Comparison of ENCODE assay signal across 8 mouse cellular contexts in the genomic region with DNA sequence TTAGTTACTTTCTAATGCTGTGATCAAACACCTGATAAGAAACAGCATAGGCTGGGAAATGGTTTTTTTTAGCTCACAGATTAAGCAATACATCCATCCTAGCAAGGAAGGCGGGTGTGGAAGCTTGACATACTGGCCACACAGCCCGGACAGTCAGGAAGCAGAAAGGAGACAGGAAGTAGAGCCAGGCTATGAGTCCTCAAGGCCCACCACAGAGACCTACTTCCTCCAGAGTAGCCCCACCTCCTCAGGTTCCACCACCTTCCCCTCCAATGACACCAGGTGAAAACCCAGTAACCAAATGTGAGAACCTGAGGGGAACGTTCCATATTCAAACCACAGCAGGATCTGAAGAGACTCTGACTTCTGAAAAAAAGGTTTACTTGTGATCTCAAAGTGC. TPM values are rescaled to one million over a fixed set of nuclear protein-coding genes. Genes with fewer than 3 reads are reported as not detected.
DNase-seq lines count a peak whose midpoint lies in the region; ATAC-seq lines count a peak whose summit lies in the region.
"Had no signal": no experiment of that assay in that cellular context is flagged by ENCODE, and none has a peak within 500 bp of the region (broad histone marks: within the 10 kb centered on the region; RNA-seq: fewer than 3 reads in every experiment).

No protein-coding gene starts in this region.

- WGBS in kidney, embryonic 15.5 days = 77% methylated on average over 3 of the region's 3 CpGs

- no peak for DNase-seq in kidney, adult 11 months
- DNase-seq in CD4-positive, CD25-positive, alpha-beta regulatory T cell, adult 2 months (ENCODE audit: low read depth, low spot score) = peak; percentile 64
- peak; percentile 57 to 74 for DNase-seq in natural killer cell, adult 2 months (ENCODE audit: low spot score in 2 of 2)
- no peak for DNase-seq in layer of hippocampus, postnatal 36 days
- no peak for DNase-seq in urinary bladder, postnatal 4 days (ENCODE audit: low spot score in 2 of 2)

- H3K36me3 ChIP-seq in kidney, embryonic 15.5 days = no peaks in the 10 kb centered on the region
- H3K36me3 ChIP-seq: midbrain, embryonic 12.5 days had no signal

- no peak overlapping the region for H3K4me3 ChIP-seq in kidney, embryonic 15.5 days (replicated peaks)
- H3K4me3 ChIP-seq: midbrain, embryonic 12.5 days had no signal

- H3K9me3 ChIP-seq in kidney, embryonic 15.5 days (replicated peaks) = no peaks in the 10 kb centered on the region
- H3K9me3 ChIP-seq: midbrain, embryonic 12.5 days had no signal

- H3K4me1 ChIP-seq in kidney, embryonic 15.5 days = peaks cover 35% of the 10 kb centered on the region

- no peaks in the 10 kb centered on the region for H3K27me3 ChIP-seq in kidney, embryonic 15.5 days
- H3K27me3 ChIP-seq: midbrain, embryonic 12.5 days had no signal

- no peak overlapping the region for H3K9ac ChIP-seq in kidney, embryonic 15.5 days
- H3K9ac ChIP-seq: midbrain, embryonic 12.5 days had no signal

- H3K27ac ChIP-seq in kidney, embryonic 15.5 days = peak overlapping the region; percentile 74; the same call in 1 of the 2 replicates
- H3K27ac ChIP-seq: midbrain, embryonic 12.5 days had no signal

- H3K4me2 ChIP-seq in kidney, embryonic 15.5 days = no peak overlapping the region
- H3K4me2 ChIP-seq: midbrain, embryonic 12.5 days had no signal

- ATAC-seq in kidney, embryonic 15.5 days (replicated peaks; ENCODE audit: low FRiP score) = no peak
- ATAC-seq in activated CD4-positive, CD25-positive, alpha-beta regulatory T cell, adult 4 months = peak; percentile 91

RNA-seq across cellular contexts. Expression of a gene that starts 53.6 kb away (rescaled TPM):
- 2.3 and 2.5 TPM in 2 replicates for polyA plus RNA-seq in kidney, embryonic 15.5 days (2015; fragmentation: Nextera tagmentation; extraction: Ambion mirVana)
- 1 to 10 TPM; 1.6 to 2.7 TPM for polyA plus RNA-seq in activated CD4-positive, CD25-positive, alpha-beta regulatory T cell, adult 4 months (2017; shearing (Covaris generic))
- 100 to 1,000 TPM in 1 of 2 experiments, 10 to 100 TPM in 1; 98.9 to 121 TPM for total RNA-seq in layer of hippocampus, postnatal 36 days (2021)

Comparison
In these comparisons a context has a peak if more than half of its experiments do, and no peak if none do; other contexts are left out.
1. DNase-seq: peak in CD4-positive, CD25-positive, alpha-beta regulatory T cell, adult 2 months (single experiment) and natural killer cell, adult 2 months (2 of 2); none in kidney, adult 11 months (single experiment), layer of hippocampus, postnatal 36 days (0 of 2) and urinary bladder, postnatal 4 days (0 of 2).